Mouse (Mus musculus): Measurements from ENCODE around the gene Ndst4.

Ndst4 gene

DNA sequence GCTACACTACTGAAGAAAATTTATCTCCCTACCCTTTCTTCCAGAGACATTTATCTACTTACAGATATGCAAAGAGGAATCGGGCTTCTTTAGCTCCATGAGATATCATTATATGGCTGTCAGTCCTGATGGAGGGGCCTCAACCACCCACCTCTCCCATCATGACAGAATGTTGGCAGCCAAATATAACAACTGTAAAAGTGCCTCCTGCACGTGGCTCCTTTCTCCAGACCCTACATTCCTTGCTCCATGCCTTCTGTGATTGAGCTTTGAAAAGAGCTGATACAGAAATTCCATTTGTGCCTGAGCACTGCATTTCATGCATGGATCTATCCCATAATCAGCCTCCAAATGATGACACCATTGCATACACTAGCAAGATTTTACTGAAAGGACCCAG lies 331.1 kb downstream of the Ndst4 start:
- no peak for DNase-seq (ENCODE audit: low spot score in 2 of 2)

DNA sequence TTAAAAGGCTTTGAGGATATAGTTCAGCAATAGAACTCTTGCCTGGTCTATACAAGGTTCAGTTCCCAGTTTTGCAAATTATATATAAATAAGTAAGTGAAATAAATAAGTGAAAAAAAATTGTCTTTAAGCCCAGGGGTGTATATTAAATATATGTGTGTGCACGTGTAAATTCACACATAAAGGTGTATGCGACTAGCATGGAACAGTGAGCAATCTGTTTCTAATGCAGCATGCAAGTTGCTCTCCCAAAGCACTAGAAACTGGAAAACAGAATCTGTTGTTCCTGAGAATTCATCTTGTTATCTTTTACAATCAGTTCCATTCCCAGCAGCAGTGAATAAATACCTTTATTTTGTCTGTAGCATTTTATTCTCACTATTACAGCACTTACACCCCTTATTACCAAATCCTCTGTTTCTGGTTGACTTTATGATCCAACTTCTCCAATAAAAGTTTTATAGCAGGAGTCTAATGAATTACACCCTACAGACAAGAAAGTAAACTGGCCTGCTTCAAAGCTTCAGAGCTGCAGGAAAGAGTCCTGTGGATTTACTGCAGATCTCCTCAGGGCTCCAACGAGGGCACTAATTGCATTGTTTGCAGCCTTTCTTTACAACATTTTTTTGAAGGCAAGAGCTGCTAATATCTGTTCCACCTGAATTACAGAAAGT lies 340.7 kb downstream of the Ndst4 start:
- DNase-seq (ENCODE audit: low spot score in 2 of 2) = no peak

DNA sequence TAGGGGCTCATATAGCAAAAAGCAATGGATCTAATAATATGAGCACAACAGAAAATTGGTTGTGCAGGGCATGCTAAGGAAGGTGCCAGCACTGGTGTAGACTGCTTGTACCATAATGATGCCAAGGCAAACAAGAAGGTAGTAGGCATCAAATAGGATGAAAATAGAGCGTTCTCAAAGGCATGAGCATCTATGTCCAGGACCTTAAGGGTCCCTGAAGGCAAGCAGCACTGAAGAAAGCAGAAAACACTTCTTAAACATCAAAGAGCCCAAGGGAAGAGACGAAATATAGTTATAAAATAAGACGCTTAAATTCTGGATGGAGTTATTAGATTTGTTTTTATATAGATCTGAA lies 341.2 kb downstream of the Ndst4 start:
- no peak for DNase-seq (ENCODE audit: low spot score in 2 of 2)

DNA sequence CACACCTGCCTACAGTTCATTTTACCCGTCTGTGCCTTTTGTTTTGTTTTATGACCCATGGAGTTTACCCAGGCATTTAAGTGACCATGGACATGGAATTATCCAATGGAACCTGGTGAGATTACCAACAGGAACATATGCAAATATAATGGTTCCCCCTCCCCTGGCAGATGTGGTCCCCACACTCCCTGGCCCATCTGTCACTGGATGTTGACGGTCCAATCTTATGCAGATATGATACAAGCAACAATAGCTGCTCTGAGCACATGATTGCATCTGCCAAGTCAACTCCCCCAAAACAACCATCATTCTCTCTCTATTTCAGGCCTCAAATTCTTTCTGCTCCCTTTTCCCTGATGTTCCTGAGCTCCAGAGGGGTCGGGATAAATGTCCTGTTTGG lies 342.5 kb downstream of the Ndst4 start:
- no peak for DNase-seq (ENCODE audit: low spot score in 2 of 2)

DNA sequence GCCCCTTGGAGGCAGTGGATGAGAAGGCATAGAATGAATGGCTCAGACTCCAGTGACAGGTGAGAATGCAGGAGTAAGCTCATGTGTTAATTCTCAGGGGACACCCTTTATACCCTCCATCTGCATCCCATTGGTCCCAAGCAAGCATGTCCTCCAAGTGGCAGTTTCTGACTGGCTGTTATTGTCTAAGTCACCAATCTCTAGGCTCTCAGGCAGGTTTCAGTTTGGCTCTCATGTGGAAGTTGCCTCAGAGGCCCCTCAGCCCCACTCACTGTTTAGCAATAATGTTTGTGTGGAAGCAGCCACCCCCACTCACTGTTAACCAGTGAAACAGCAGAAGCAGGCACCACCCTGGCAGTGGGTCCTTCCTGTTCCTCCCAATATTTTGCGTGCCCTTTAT lies 353.0 kb downstream of the Ndst4 start:
- no peak for DNase-seq (ENCODE audit: low spot score in 2 of 2)

DNA sequence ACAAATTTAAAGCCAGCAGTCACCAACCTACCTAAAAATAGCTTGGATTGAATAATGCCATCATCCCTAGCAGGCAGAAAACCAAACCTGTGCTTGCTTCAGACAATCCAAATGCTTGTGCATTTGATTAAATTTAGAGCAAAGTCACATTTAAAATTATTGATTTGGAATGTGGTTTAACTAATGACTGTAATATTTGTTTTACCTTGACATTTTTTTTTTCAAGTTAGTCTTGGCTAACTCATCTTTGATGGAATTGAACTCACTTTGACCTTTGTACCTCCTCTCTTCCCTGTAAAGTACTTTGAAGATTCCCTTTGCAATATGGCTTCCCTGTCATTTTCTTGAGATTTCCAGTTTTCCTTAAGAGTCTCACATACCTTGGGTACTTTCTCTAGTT lies 356.8 kb downstream of the Ndst4 start:
- DNase-seq (ENCODE audit: low spot score in 2 of 2) = no peak
